Mouse (Mus musculus): ENCODE measurements around the gene Phgr1. TPM values are rescaled to one million over a fixed set of nuclear protein-coding genes. Genes with fewer than 3 reads are reported as not detected.

Gene Phgr1
- total and polyA plus RNA-seq, 3 experiments = not detected

DNA sequence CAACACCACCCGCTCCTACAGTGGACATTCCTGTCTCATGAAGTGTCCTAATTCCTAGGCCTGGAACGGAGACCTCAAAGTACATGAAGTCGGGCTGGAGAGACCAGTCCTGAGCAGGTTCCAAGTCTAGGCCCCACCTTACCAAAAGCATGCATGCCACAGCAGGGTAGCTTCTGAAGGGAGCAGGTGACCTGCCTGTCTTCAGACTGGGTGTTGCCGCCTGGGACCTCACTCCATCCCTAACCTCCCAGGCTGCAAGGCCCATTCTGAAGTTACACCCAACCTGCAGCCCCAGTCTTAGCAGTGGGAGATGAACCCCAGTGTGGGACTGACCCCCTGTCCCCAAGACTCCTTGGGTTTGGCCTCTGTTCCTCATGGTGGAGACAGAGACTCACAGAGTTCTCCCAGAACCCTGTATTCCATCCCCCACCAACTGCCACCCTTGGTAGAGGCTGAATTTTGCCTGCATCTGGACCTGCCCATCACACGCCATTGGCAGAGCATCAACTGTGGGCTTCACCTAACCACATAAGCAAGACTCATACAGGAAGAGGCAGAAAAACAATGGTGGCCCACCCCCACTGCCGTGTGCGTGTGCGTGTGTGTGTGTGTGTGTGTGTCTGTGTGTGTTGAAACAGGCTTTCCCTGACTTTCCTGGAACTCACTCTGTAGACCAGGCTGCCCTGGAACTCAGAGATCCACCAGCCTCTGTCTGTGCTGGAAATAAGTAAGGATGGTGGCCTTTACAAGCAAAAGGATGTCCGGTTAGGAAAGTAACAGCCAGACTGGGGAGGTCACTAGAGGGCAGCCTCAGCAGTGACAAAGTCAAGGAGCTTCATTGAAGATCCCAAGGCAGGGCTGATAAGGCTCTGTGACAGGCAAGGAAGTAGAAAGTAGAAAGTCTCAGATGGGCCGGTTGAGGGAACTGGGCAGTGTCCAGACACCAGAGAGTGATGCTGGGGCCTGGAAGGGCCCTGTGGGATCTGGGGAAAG is 6.2 kb upstream of the Phgr1 start:
- DNase-seq = no peak
- no peak overlapping the region for H3K27ac ChIP-seq
- intact Hi-C loops (cut with DNase I) = loop anchor here (10.0 kb wide), 1 partner anchor 418 kb away; no protein-coding TSS in a partner anchor
- 62% methylated on average over 10 of the region's 10 CpGs for WGBS
- H3K27me3 ChIP-seq (ENCODE audit: control insufficient read depth, insufficient read depth, low read length) = no peaks in the 10 kb centered on the region
- H3K36me3 ChIP-seq (ENCODE audit: control insufficient read depth, insufficient read depth, low read length) = no peaks in the 10 kb centered on the region
- H3K79me2 ChIP-seq (replicated peaks; ENCODE audit: control insufficient read depth, insufficient read depth, low read length) = no peaks in the 10 kb centered on the region
- peaks cover 12% of the 10 kb centered on the region for H3K4me1 ChIP-seq (ENCODE audit: control insufficient read depth, insufficient read depth, low read length)
- no peak for TF ChIP-seq POLR2A (IDR thresholded peaks at IDR 0.05; ENCODE audit: insufficient read depth, low read depth, low read length)
- TF ChIP-seq CTCF (IDR thresholded peaks at IDR 0.05) = peak; percentile 33
- no peak for TF ChIP-seq EP300 (IDR thresholded peaks at IDR 0.05; ENCODE audit: insufficient read depth, low read depth, low read length)
- H3K9ac ChIP-seq (ENCODE audit: low read depth, low read length) = no peak overlapping the region
- no peak overlapping the region for H3K4me3 ChIP-seq

DNA sequence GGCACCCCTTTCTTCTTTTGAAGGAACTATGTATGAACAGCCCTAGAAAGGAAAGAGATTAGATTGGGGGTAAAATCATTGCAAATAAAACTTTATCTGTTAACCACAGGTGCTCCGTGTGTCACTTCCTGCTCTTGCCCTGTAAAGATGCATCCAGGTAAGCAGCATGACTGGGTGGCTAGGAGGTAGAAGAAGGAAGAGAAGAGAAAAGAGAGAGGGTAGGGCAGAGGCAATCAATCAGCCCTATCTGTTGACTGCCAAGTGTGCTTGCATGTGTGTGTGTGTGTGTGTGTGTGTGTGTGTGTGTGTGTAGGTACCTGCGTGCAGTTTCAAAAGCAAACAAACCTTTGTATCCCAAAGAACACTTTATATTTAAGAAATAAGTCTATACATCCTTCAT is 2.0 kb downstream of the Phgr1 start:
- TF ChIP-seq POLR2A (IDR thresholded peaks at IDR 0.05; ENCODE audit: insufficient read depth, low read depth, low read length) = no peak
- TF ChIP-seq EP300 (IDR thresholded peaks at IDR 0.05; ENCODE audit: insufficient read depth, low read depth, low read length) = no peak
- TF ChIP-seq CTCF (IDR thresholded peaks at IDR 0.05) = no peak

DNA sequence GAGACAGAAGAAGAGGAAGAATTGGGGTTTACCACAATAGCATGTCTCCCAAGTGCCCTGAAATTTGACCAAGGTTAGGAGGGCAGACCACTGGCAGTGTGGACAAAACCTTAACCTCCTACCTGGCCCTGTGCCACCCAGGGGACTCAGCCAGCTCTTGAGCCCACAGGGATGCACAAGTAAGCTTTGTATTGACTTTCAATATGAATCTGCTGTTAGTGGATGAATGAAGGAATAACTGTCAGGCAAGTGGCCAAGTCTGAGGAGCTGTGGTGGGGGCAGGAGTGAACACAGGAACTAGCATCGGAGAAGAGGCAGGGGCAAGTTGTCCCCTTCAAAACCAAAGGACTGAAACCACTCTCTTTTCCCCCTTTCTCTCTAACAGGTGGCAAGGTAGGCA is 2.8 kb downstream of the Phgr1 start:
- WGBS = 24% methylated on average over 1 of the region's 1 CpGs
- DNase-seq = no peak
- H3K27ac ChIP-seq = no peak overlapping the region

More for the DNA sequence above, 2.0 kb downstream of the Phgr1 start:
- intact Hi-C loops (cut with DNase I) = no loop called here
- Histone ChIP-seq H3K9ac (ENCODE audit: low read depth, low read length) (no peak overlapping the region), H3K27me3 (ENCODE audit: control insufficient read depth, insufficient read depth, low read length) (no peaks in the 10 kb centered on the region), H3K36me3 (ENCODE audit: control insufficient read depth, insufficient read depth, low read length) (no peaks in the 10 kb centered on the region), H3K4me1 (ENCODE audit: control insufficient read depth, insufficient read depth, low read length) (peaks cover 2% of the 10 kb centered on the region; the same call in 1 of the 2 replicates), H3K27ac (no peak overlapping the region), H3K4me3 (no peak overlapping the region), H3K79me2 (replicated peaks; ENCODE audit: control insufficient read depth, insufficient read depth, low read length) (no peaks in the 10 kb centered on the region)
- 81% methylated on average over 2 of the region's 2 CpGs for WGBS
- no peak for DNase-seq

DNA sequence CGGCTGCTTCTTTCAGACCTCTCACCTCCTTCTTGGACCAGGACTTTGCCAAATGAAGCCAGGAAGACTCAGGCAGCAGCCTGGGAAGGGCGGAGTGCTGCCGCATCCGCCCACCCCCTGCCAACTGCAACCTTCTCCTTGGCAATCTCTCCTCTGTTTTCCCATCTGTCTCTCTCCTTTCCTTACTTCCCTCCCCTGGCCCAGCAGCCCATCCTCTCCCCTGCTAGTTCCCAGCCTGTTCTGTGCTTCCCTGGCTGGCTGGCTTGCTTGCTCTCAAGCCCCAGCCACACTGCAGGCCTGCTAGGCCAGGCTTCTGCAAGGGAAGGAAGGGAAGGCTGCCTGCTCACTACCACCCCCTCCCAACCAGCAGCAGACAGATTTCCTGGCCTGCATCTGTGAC is 3.3 kb downstream of the Phgr1 start:
- H3K79me2 ChIP-seq (replicated peaks; ENCODE audit: control insufficient read depth, insufficient read depth, low read length) = no peaks in the 10 kb centered on the region
- no peaks in the 10 kb centered on the region for H3K36me3 ChIP-seq (ENCODE audit: control insufficient read depth, insufficient read depth, low read length)
- WGBS = 49% methylated on average over 4 of the region's 4 CpGs
- DNase-seq = no peak
- peak overlapping the region; percentile 38 for H3K27ac ChIP-seq
- H3K4me3 ChIP-seq = no peak overlapping the region
- intact Hi-C loops (cut with DNase I) = no loop called here
- peaks cover 2% of the 10 kb centered on the region; the same call in 1 of the 2 replicates for H3K4me1 ChIP-seq (ENCODE audit: control insufficient read depth, insufficient read depth, low read length)
- H3K27me3 ChIP-seq (ENCODE audit: control insufficient read depth, insufficient read depth, low read length) = no peaks in the 10 kb centered on the region
- H3K9ac ChIP-seq (ENCODE audit: low read depth, low read length) = no peak overlapping the region
- TF ChIP-seq CTCF (IDR thresholded peaks at IDR 0.05) = no peak
- no peak for TF ChIP-seq EP300 (IDR thresholded peaks at IDR 0.05; ENCODE audit: insufficient read depth, low read depth, low read length)
- TF ChIP-seq POLR2A (IDR thresholded peaks at IDR 0.05; ENCODE audit: insufficient read depth, low read depth, low read length) = no peak

More for the DNA sequence above, 2.8 kb downstream of the Phgr1 start:
- H3K4me1 ChIP-seq (ENCODE audit: control insufficient read depth, insufficient read depth, low read length) = peaks cover 2% of the 10 kb centered on the region; the same call in 1 of the 2 replicates
- no peak for TF ChIP-seq EP300 (IDR thresholded peaks at IDR 0.05; ENCODE audit: insufficient read depth, low read depth, low read length)
- no peak overlapping the region for H3K4me3 ChIP-seq
- H3K27me3 ChIP-seq (ENCODE audit: control insufficient read depth, insufficient read depth, low read length) = no peaks in the 10 kb centered on the region
- no peaks in the 10 kb centered on the region for H3K36me3 ChIP-seq (ENCODE audit: control insufficient read depth, insufficient read depth, low read length)
- H3K79me2 ChIP-seq (replicated peaks; ENCODE audit: control insufficient read depth, insufficient read depth, low read length) = no peaks in the 10 kb centered on the region
- intact Hi-C loops (cut with DNase I) = no loop called here
- no peak overlapping the region for H3K9ac ChIP-seq (ENCODE audit: low read depth, low read length)

DNA sequence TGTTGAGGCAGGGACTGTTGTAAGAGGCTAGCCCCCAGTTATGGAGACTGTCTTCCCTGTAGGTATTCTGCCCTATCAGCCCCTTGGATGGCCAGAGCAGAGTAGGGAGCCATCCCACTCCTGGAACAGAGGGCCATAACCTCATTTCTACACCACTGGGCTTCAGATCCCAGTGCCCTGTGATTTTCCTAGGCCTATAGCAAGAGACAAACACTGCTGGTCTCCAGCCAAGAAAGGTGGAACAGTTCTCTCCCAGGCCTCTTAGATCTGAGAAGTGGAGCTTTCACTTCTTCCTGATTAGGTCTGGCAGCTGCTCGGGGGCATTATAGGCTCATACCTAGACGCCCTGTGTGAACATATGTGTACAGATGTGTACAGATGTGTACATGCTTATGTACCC is 3.7 kb downstream of the Phgr1 start:
- intact Hi-C loops (cut with DNase I) = no loop called here
- H3K9ac ChIP-seq (ENCODE audit: low read depth, low read length) = no peak overlapping the region

DNA sequence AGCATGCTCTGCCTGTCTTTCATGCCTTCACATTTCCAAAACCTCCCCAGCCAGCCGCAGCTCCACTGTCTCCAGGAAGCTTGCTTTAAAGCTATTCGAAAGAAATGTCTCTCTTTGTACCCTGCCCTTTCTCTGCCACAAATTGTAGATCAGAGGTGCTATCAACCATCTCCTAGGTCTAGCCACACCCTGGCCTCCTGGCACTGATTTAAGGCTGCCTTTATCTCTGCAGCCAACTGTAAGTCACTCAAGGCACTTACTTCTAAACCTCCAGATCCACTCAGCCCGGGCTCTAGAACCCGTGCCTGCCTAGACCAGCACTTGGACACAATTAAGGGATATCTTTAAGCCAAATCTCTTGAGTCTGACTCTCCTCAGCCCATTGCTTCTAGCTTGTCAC is 5.8 kb downstream of the Phgr1 start:
- intact Hi-C loops (cut with DNase I) = no loop called here
- H3K36me3 ChIP-seq (ENCODE audit: control insufficient read depth, insufficient read depth, low read length) = no peaks in the 10 kb centered on the region
- TF ChIP-seq EP300 (IDR thresholded peaks at IDR 0.05; ENCODE audit: insufficient read depth, low read depth, low read length) = no peak
- no peak for TF ChIP-seq CTCF (IDR thresholded peaks at IDR 0.05)
- TF ChIP-seq POLR2A (IDR thresholded peaks at IDR 0.05; ENCODE audit: insufficient read depth, low read depth, low read length) = no peak

More for the DNA sequence above, 3.7 kb downstream of the Phgr1 start:
- no peaks in the 10 kb centered on the region for H3K27me3 ChIP-seq (ENCODE audit: control insufficient read depth, insufficient read depth, low read length)
- no peak for DNase-seq
- 63% methylated on average over 2 of the region's 2 CpGs for WGBS
- H3K79me2 ChIP-seq (replicated peaks; ENCODE audit: control insufficient read depth, insufficient read depth, low read length) = no peaks in the 10 kb centered on the region
- H3K4me3 ChIP-seq = no peak overlapping the region
- TF ChIP-seq POLR2A (IDR thresholded peaks at IDR 0.05; ENCODE audit: insufficient read depth, low read depth, low read length) (no peak), EP300 (IDR thresholded peaks at IDR 0.05; ENCODE audit: insufficient read depth, low read depth, low read length) (no peak), CTCF (IDR thresholded peaks at IDR 0.05) (no peak)
- H3K27ac ChIP-seq = peak overlapping the region; percentile 38
- H3K36me3 ChIP-seq (ENCODE audit: control insufficient read depth, insufficient read depth, low read length) = no peaks in the 10 kb centered on the region
- H3K4me1 ChIP-seq (ENCODE audit: control insufficient read depth, insufficient read depth, low read length) = peaks cover 2% of the 10 kb centered on the region; the same call in 1 of the 2 replicates

More for the DNA sequence above, 5.8 kb downstream of the Phgr1 start:
- no peak overlapping the region for H3K4me3 ChIP-seq
- no peak overlapping the region for H3K27ac ChIP-seq
- 73% methylated on average over 4 of the region's 4 CpGs for WGBS
- DNase-seq = no peak
- no peaks in the 10 kb centered on the region for H3K79me2 ChIP-seq (replicated peaks; ENCODE audit: control insufficient read depth, insufficient read depth, low read length)
- peaks cover 2% of the 10 kb centered on the region; the same call in 1 of the 2 replicates for H3K4me1 ChIP-seq (ENCODE audit: control insufficient read depth, insufficient read depth, low read length)
- no peak overlapping the region for H3K9ac ChIP-seq (ENCODE audit: low read depth, low read length)
- no peaks in the 10 kb centered on the region for H3K27me3 ChIP-seq (ENCODE audit: control insufficient read depth, insufficient read depth, low read length)

Measured in heart, adult 2 months (tissue).